Mouse (Mus musculus) ES-Bruce4 (cell line): ENCODE data around the gene St8sia2.

ENCODE experiments used
- CTCF ChIP-seq: IDR thresholded peaks from one replicate; pipeline ENCODE4 v1.8.1; 2011; ENCODE audit warnings: low read depth, low read length
- POLR2A ChIP-seq: IDR thresholded peaks from one replicate; pipeline ENCODE4 v1.8.1; 2011; ENCODE audit warnings: low read length; ENCODE audit not compliant: insufficient read depth

GRCm38 (mm10) chr7:74043562-74044138, 30.2 kb upstream of the St8sia2 start:
- TF ChIP-seq CTCF (no peak), POLR2A (no peak)
